Mouse (Mus musculus): ENCODE measurements around the gene Ccdc189.

Gene Ccdc189

DNA sequence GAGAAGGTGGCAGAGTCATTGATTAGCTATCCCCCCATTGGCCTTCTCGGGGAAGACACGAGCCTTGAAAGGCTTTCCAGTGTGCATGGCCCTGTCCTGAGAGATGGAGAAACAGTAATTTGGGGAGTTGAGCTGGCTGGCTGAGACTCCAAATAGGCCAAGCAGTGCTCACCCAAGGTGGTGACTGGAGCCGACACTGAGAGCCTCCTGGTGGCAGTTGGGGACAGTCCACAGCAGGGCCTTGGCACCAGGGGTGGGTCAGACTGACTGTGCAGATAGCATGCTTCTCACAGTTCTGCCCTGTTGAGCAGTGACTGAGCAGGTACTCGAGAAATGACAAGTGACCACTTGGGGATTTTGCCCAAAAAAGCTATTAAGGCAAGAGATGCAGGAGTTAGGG is 13.3 kb upstream of the Ccdc189 start:
- in situ Hi-C loops (cut with MboI; ENCODE audit: low pct_unique_long_range_greater_than_20kb in 1 of 2, low sequenced_read_pairs in 2 of 2, unreplicated experiment in 1 of 2) = no loop called here

- in situ Hi-C loops (cut with MboI; ENCODE audit: low pct_unique_long_range_greater_than_20kb in 1 of 2, low sequenced_read_pairs in 2 of 2, unreplicated experiment in 1 of 2) = no loop called here
These were observed 12.2 kb upstream of the Ccdc189 start for GRCm38 (mm10) chr7:127600612-127601011.

- in situ Hi-C loops (cut with MboI; ENCODE audit: low pct_unique_long_range_greater_than_20kb in 1 of 2, low sequenced_read_pairs in 2 of 2, unreplicated experiment in 1 of 2) = no loop called here
These were observed 8.4 kb upstream of the Ccdc189 start for GRCm38 (mm10) chr7:127596747-127597146.

- in situ Hi-C loops (cut with MboI; ENCODE audit: low pct_unique_long_range_greater_than_20kb in 1 of 2, low sequenced_read_pairs in 2 of 2, unreplicated experiment in 1 of 2) = no loop called here
These were observed 4.2 kb upstream of the Ccdc189 start for GRCm38 (mm10) chr7:127592575-127592974.

- in situ Hi-C loops (cut with MboI; ENCODE audit: low pct_unique_long_range_greater_than_20kb in 1 of 2, low sequenced_read_pairs in 2 of 2, unreplicated experiment in 1 of 2) = no loop called here
These were observed 2.7 kb upstream of the Ccdc189 start for GRCm38 (mm10) chr7:127591108-127591507.

- in situ Hi-C loops (cut with MboI; ENCODE audit: low pct_unique_long_range_greater_than_20kb in 1 of 2, low sequenced_read_pairs in 2 of 2, unreplicated experiment in 1 of 2) = no loop called here
These were observed 1.2 kb upstream of the Ccdc189 start for GRCm38 (mm10) chr7:127589637-127590036.

GRCm38 (mm10) chr7:127588901-127589300 is 506 bp upstream of the Ccdc189 start:
- in situ Hi-C loops (cut with MboI; ENCODE audit: low pct_unique_long_range_greater_than_20kb in 1 of 2, low sequenced_read_pairs in 2 of 2, unreplicated experiment in 1 of 2) = no loop called here

DNA sequence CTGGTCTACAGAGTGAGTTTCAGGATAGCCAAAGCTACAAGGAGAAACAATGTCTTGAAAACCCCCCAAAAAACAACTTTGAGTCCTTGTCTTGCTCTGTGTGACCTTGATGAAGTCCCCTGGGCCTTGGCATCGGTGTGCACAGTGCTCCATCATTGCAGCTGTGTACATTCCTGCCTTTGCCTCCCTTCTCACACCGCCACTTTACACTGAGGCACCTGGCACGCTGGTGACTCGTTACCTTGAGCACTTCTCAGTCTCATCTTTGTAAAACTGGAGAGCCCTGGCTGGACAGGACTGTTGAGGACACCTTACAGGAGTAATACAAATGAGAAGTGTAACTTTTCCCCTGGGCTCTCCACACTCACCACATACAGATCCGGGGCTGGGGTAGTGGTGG is 1.2 kb downstream of the Ccdc189 start:
- in situ Hi-C loops (cut with MboI; ENCODE audit: low pct_unique_long_range_greater_than_20kb in 1 of 2, low sequenced_read_pairs in 2 of 2, unreplicated experiment in 1 of 2) = no loop called here

DNA sequence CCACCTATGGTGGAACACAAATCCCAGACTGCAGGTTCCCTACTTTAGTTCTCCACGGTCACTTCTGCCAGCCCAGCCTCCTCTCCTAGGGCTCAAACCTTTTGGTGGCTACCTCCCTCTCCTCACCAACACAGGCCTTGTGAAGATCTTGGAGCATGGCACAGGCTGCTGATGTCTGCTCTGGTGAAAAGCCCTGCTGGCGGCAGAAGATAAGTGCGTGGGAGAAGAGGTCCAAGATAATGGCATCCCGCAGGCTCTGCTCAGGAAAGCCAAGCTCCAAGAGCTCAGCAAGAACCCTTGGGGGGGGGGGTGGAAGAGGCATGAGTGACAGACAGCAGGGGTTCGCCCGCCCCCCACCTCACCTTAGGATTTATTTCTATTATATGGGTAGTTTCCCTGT is 2.2 kb downstream of the Ccdc189 start:
- in situ Hi-C loops (cut with MboI; ENCODE audit: low pct_unique_long_range_greater_than_20kb in 1 of 2, low sequenced_read_pairs in 2 of 2, unreplicated experiment in 1 of 2) = no loop called here

- in situ Hi-C loops (cut with MboI; ENCODE audit: low pct_unique_long_range_greater_than_20kb in 1 of 2, low sequenced_read_pairs in 2 of 2, unreplicated experiment in 1 of 2) = no loop called here
These were observed 3.4 kb downstream of the Ccdc189 start for GRCm38 (mm10) chr7:127585031-127585430.

DNA sequence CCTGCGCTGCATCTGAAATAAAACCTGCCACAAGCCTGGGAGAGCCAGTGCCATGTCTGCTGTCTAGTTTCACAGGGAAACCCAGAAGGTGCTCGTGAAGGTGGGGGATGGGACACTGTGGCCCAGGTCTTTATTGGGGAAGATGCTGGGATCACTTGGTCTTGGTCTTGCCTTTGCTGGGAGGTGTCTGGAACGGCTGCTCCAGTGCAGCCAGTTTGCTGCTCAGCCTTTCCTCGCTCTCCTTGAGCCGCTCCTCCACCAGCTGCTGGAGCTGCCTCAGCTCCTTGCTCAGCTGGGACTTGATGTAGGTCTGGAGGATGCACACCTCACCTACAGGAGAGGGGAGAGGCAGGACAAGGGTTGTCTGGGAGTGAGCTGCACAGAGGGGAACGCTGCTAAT is 5.1 kb downstream of the Ccdc189 start:
- in situ Hi-C loops (cut with MboI; ENCODE audit: low pct_unique_long_range_greater_than_20kb in 1 of 2, low sequenced_read_pairs in 2 of 2, unreplicated experiment in 1 of 2) = no loop called here

DNA sequence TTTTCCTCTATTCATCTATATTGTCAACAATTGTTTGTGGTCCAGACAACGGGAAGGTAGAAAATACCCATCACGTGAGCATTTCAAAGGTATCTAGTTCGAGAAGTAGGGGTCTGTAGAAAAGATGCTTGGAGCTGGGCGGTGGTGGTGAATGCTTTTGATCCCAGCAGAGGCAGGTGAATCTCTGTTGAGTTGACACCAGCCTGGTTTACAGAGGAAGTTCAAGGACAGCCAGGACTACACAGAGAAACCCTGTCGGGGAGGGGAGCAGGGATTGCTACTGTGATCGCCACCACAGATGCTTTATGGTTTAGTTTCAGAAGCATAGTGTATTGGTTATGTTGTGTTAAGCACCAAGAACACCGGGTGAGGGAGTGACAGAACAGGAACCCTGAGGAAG is 14.3 kb downstream of the Ccdc189 start:
- in situ Hi-C loops (cut with MboI; ENCODE audit: low pct_unique_long_range_greater_than_20kb in 1 of 2, low sequenced_read_pairs in 2 of 2, unreplicated experiment in 1 of 2) = no loop called here

DNA sequence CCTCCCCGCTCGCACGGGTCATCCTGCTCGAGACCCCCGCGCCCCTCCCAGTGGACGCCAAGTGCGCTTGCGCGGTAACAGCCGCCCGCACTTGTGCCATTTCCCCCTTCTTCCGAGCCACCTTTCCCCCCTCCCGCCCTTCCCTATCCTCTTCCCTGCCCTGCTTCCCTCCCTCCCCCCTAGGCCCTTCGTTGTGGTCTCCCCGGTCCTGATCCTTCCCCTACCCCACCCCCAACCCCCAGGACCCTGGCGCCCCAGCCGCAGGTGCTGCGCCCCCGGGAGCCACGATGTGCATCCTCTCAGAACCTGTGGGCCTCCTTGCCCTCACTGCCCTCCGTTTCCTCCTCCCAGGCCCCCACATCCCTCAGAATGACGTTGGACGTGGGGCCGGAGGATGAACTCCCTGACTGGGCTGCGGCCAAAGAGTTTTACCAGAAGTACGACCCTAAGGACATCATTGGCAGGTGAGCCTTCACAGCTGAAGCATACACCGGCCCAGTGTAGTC is 14.8 kb downstream of the Ccdc189 start:
- in situ Hi-C loops (cut with MboI; ENCODE audit: low pct_unique_long_range_greater_than_20kb in 1 of 2, low sequenced_read_pairs in 2 of 2, unreplicated experiment in 1 of 2) = no loop called here

GRCm38 (mm10) chr7:127572895-127573471 is 15.4 kb downstream of the Ccdc189 start, which contains the start of gene Phkg2:
Gene Phkg2, plus strand, starts transcription at chr7:127573340.
- in situ Hi-C loops (cut with MboI; ENCODE audit: low pct_unique_long_range_greater_than_20kb in 1 of 2, low sequenced_read_pairs in 2 of 2, unreplicated experiment in 1 of 2) = no loop called here

- in situ Hi-C loops (cut with MboI; ENCODE audit: low pct_unique_long_range_greater_than_20kb in 1 of 2, low sequenced_read_pairs in 2 of 2, unreplicated experiment in 1 of 2) = loop anchor here in 1 of 2 experiments (5.0 kb wide), 1 partner anchor 37 kb away; no protein-coding TSS in a partner anchor
These were observed 23.8 kb downstream of the Ccdc189 start for GRCm38 (mm10) chr7:127564381-127565150.

DNA sequence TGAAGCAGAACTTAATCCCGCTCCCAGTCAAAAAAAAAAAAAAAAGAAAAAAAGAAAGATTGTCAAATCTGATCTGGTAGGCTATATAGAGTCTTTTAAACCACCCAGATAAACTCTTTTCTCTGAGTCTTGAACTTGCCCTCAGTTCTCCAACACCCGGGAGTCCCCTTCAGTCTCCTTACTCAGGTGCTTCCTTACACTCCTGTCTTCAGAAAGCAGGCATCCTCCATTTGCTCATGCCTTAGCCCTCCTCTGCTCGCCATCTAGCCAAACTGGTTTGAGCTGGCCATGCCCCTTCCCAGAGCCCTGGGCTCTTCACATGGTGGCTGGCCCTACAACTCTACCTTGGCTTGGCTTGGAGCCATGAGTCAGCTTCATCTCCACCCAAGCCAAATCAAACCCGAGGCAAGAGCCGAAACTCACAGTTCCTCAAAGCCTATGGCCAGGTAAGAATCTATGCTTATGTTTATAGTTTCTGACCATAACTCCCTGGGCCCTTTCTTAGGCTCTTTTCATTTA is 27.0 kb downstream of the Ccdc189 start, which contains the start of gene Tmem265:
TSS of gene Tmem265 (plus strand) at position 51 of the 519 bp plus-strand sequence.
- in situ Hi-C loops (cut with MboI; ENCODE audit: low pct_unique_long_range_greater_than_20kb in 1 of 2, low sequenced_read_pairs in 2 of 2, unreplicated experiment in 1 of 2) = loop anchor here in 1 of 2 experiments (5.0 kb wide), 1 partner anchor 34 kb away; no protein-coding TSS in a partner anchor

GRCm38 (mm10) chr7:127560580-127560979 is 27.8 kb downstream of the Ccdc189 start:
- in situ Hi-C loops (cut with MboI; ENCODE audit: low pct_unique_long_range_greater_than_20kb in 1 of 2, low sequenced_read_pairs in 2 of 2, unreplicated experiment in 1 of 2) = loop anchor here in 1 of 2 experiments (5.0 kb wide), 1 partner anchor 33 kb away; no protein-coding TSS in a partner anchor

DNA sequence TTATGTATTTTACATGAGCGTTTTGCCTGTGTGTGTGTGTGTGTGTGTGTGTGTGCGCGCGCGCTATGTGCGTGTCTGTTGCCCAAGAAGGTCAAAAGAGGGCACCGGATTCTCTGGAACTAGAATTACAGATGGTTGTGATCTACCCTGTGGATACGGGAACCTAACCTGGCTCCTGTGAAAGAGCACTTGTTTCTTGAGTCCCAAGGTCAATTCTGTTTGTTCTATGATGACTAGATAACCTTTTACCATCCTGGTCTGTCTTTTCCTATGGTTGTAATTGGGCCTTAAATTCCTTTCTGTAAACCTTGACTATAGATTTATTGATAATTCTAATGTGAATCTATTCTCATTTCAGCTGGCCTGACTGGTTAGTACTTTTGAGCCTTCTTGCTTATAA is 36.8 kb downstream of the Ccdc189 start:
- in situ Hi-C loops (cut with MboI; ENCODE audit: low pct_unique_long_range_greater_than_20kb in 1 of 2, low sequenced_read_pairs in 2 of 2, unreplicated experiment in 1 of 2) = loop anchor here in 1 of 2 experiments (5.0 kb wide), 1 partner anchor 34 kb away; the partner anchor contains the start of gene Gm42715

DNA sequence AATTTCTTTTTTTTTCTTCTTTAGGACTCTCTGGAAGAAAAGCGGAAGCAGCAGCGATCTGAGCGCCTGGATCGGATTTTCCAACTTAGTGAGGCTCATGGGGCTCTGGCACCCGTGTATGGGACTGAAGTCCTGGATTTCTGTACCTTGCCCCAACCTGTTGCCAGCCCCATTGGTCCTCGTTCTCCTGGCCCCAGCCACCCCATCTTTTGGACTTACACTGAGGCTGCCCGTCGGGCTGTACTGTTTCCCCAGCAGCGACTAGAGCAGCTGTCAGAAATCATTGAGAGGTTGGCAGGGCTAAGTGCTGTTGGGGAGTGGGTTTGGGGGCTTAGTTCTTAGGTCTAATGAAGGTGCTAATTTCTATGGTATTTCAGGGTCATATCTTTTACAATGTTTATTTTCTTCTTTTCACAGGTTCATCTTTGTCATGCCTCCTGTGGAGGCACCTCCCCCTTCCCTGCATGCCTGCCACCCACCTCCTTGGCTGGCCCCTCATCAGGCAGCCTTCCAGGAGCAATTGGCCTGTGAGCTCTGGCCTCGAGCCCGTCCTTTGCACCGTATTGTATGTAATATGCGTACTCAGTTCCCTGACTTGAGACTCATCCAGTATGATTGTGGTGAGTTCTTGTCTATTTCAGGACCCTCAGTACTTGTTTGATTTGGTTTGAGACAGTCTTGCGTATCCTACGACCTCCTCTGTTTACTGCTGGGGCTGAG is 39.1 kb downstream of the Ccdc189 start:
- in situ Hi-C loops (cut with MboI; ENCODE audit: low pct_unique_long_range_greater_than_20kb in 1 of 2, low sequenced_read_pairs in 2 of 2, unreplicated experiment in 1 of 2) = no loop called here

All from mouse embryonic stem cell (cell line).